Mouse (Mus musculus) megakaryocyte, embryonic 14.5 days (primary cell): Measurements from ENCODE around the gene Cercam.

Source experiments
- FLI1 ChIP-seq: IDR thresholded peaks from 2 replicates; pipeline ENCODE4 v1.6.1; 2012; ENCODE audit warnings: low read length, inconsistent platforms, mixed read lengths
- GATA1 ChIP-seq: IDR thresholded peaks from 3 replicates; pipeline ENCODE4 v1.6.1; 2012; ENCODE audit warnings: mixed read lengths, low read length, inconsistent platforms, borderline replicate concordance

- TF ChIP-seq GATA1 (no peak), FLI1 (no peak)
Observed at GRCm38 (mm10) chr2:29827709-29828024, 41.3 kb upstream of the Cercam start.
